Mouse (Mus musculus) neural tube, embryonic 13.5 days (tissue): ENCODE data around the gene Fyb. TPM values are rescaled to one million over a fixed set of nuclear protein-coding genes. Genes with fewer than 3 reads are reported as not detected.

Source experiments
- ATAC-seq: fragments of 200-750 bp; cut with Nextera tagmentation; 2 replicates; pipeline ENCODE4 v1.8.0; 2017; ENCODE audit warnings: low read depth, mild to moderate bottlenecking, moderate TSS enrichment, moderate library complexity
- H3K27ac ChIP-seq: fragments of 300-500 bp; sonication (generic); replicated peaks from 2 replicates; pipeline ENCODE4 v1.5.1; 2015; ENCODE audit warnings: moderate library complexity, mild to moderate bottlenecking, inconsistent platforms
- H3K27me3 ChIP-seq: fragments of 300-500 bp; sonication (generic); 2 replicates; pipeline ENCODE4 v1.6.1; 2015; ENCODE audit warnings: mild to moderate bottlenecking, inconsistent platforms
- H3K36me3 ChIP-seq: fragments of 300-500 bp; sonication (generic); 2 replicates; pipeline ENCODE4 v1.6.1; 2015; ENCODE audit warnings: mild to moderate bottlenecking, inconsistent platforms
- H3K4me1 ChIP-seq: fragments of 300-500 bp; sonication (generic); replicated peaks from 2 replicates; pipeline ENCODE4 v1.6.1; 2015; ENCODE audit warnings: inconsistent platforms
- H3K4me2 ChIP-seq: fragments of 300-500 bp; sonication (generic); 2 replicates; pipeline ENCODE4 v1.6.1; 2015; ENCODE audit warnings: inconsistent platforms, mild to moderate bottlenecking, moderate library complexity
- H3K4me3 ChIP-seq: fragments of 300-500 bp; sonication (generic); 2 replicates; pipeline ENCODE4 v1.5.1; 2015; ENCODE audit warnings: mild to moderate bottlenecking, inconsistent platforms
- H3K9ac ChIP-seq: fragments of 300-500 bp; sonication (generic); 2 replicates; pipeline ENCODE4 v1.6.1; 2015; ENCODE audit warnings: moderate library complexity, mild to moderate bottlenecking, inconsistent platforms
- H3K9me3 ChIP-seq: fragments of 300-500 bp; sonication (generic); 2 replicates; pipeline ENCODE4 v1.6.1; 2016; ENCODE audit warnings: inconsistent platforms
- WGBS: fragments of 180-500 bp; shearing (Covaris S2); methylation state at CpG from one replicate; pipeline ENCODE4 v1.1.7; 2015; 5-methylcytosine and 5-hydroxymethylcytosine counted together
- polyA plus RNA-seq: library from polyadenylated mRNA; unstranded; fragments of >200 nt; fragmentation: Nextera tagmentation; extraction: Ambion mirVana; gene quantifications from 2 replicates; pipeline ENCODE4 v1.2.1, GENCODE M21; 2015

Gene Fyb
- polyA plus RNA-seq, 1 experiment from 2014 or later = 4.5 TPM

- Histone ChIP-seq H3K9ac (no peak overlapping the region), H3K4me3 (no peak overlapping the region), H3K4me2 (no peak overlapping the region), H3K27ac (no peak overlapping the region), H3K36me3 (no peaks in the 10 kb centered on the region), H3K27me3 (no peaks in the 10 kb centered on the region), H3K9me3 (no peaks in the 10 kb centered on the region), H3K4me1 (no peaks in the 10 kb centered on the region)
- WGBS = 87% methylated on average over 3 of the region's 3 CpGs
- no peak for ATAC-seq
Measured at GRCm38 (mm10) chr15:6645498-6645897, 122.8 kb downstream of the Fyb start.

- ATAC-seq = no peak
- no peak overlapping the region for H3K4me3 ChIP-seq
- 89% methylated on average over 1 of the region's 1 CpGs for WGBS
- H3K36me3 ChIP-seq = no peaks in the 10 kb centered on the region
- H3K9ac ChIP-seq = no peak overlapping the region
- no peaks in the 10 kb centered on the region for H3K4me1 ChIP-seq
- H3K27ac ChIP-seq = no peak overlapping the region
- no peaks in the 10 kb centered on the region for H3K9me3 ChIP-seq
- no peak overlapping the region for H3K4me2 ChIP-seq
- no peaks in the 10 kb centered on the region for H3K27me3 ChIP-seq
Measured at GRCm38 (mm10) chr15:6647066-6647465, 124.4 kb downstream of the Fyb start.

- Histone ChIP-seq H3K4me1 (no peaks in the 10 kb centered on the region), H3K4me3 (no peak overlapping the region), H3K4me2 (no peak overlapping the region), H3K9me3 (no peaks in the 10 kb centered on the region), H3K36me3 (no peaks in the 10 kb centered on the region), H3K27me3 (no peaks in the 10 kb centered on the region), H3K27ac (no peak overlapping the region), H3K9ac (no peak overlapping the region)
- ATAC-seq = no peak
- WGBS = 85% methylated on average over 7 of the region's 7 CpGs
Measured at GRCm38 (mm10) chr15:6648757-6649403, 126.2 kb downstream of the Fyb start.

- no peaks in the 10 kb centered on the region for H3K4me1 ChIP-seq
- no peaks in the 10 kb centered on the region for H3K27me3 ChIP-seq
- H3K27ac ChIP-seq = no peak overlapping the region
- no peak for ATAC-seq
- H3K36me3 ChIP-seq = no peaks in the 10 kb centered on the region
- H3K9me3 ChIP-seq = no peaks in the 10 kb centered on the region
- no peak overlapping the region for H3K9ac ChIP-seq
- no peak overlapping the region for H3K4me2 ChIP-seq
- no peak overlapping the region for H3K4me3 ChIP-seq
- WGBS = 74% methylated on average over 4 of the region's 4 CpGs
Measured at GRCm38 (mm10) chr15:6653046-6653445, 130.4 kb downstream of the Fyb start.

- no peak overlapping the region for H3K9ac ChIP-seq
- 93% methylated on average over 4 of the region's 4 CpGs for WGBS
- no peaks in the 10 kb centered on the region for H3K36me3 ChIP-seq
- H3K4me3 ChIP-seq = no peak overlapping the region
- H3K9me3 ChIP-seq = no peaks in the 10 kb centered on the region
- no peak overlapping the region for H3K27ac ChIP-seq
- H3K4me1 ChIP-seq = no peaks in the 10 kb centered on the region
- ATAC-seq = no peak
- H3K4me2 ChIP-seq = no peak overlapping the region
- H3K27me3 ChIP-seq = no peaks in the 10 kb centered on the region
Measured at GRCm38 (mm10) chr15:6658081-6658480, 135.4 kb downstream of the Fyb start.

GRCm38 (mm10) chr15:6661951-6662350, 139.3 kb downstream of the Fyb start:
- Histone ChIP-seq H3K4me1 (no peaks in the 10 kb centered on the region), H3K4me3 (no peak overlapping the region), H3K27ac (no peak overlapping the region), H3K9ac (no peak overlapping the region), H3K36me3 (no peaks in the 10 kb centered on the region), H3K4me2 (no peak overlapping the region), H3K27me3 (no peaks in the 10 kb centered on the region), H3K9me3 (no peaks in the 10 kb centered on the region)
- no peak for ATAC-seq
- 42% methylated on average over 3 of the region's 3 CpGs for WGBS

- H3K27me3 ChIP-seq = no peaks in the 10 kb centered on the region
- no peak overlapping the region for H3K4me2 ChIP-seq
Measured at GRCm38 (mm10) chr15:6663991-6664390, 141.3 kb downstream of the Fyb start.

GRCm38 (mm10) chr15:6666072-6666471, 143.4 kb downstream of the Fyb start:
- 65% methylated on average over 5 of the region's 5 CpGs for WGBS
- Histone ChIP-seq H3K27ac (no peak overlapping the region), H3K27me3 (no peaks in the 10 kb centered on the region), H3K4me1 (no peaks in the 10 kb centered on the region), H3K9ac (no peak overlapping the region), H3K9me3 (no peaks in the 10 kb centered on the region), H3K4me2 (no peak overlapping the region), H3K4me3 (no peak overlapping the region), H3K36me3 (no peaks in the 10 kb centered on the region)
- ATAC-seq = no peak

More at GRCm38 (mm10) chr15:6663991-6664390, 141.3 kb downstream of the Fyb start:
- H3K4me3 ChIP-seq = no peak overlapping the region
- no peaks in the 10 kb centered on the region for H3K36me3 ChIP-seq
- H3K4me1 ChIP-seq = no peaks in the 10 kb centered on the region
- 59% methylated on average over 7 of the region's 7 CpGs for WGBS
- H3K27ac ChIP-seq = no peak overlapping the region
- H3K9ac ChIP-seq = no peak overlapping the region
- no peak for ATAC-seq
- no peaks in the 10 kb centered on the region for H3K9me3 ChIP-seq

- Histone ChIP-seq H3K27me3 (no peaks in the 10 kb centered on the region), H3K4me1 (no peaks in the 10 kb centered on the region), H3K9me3 (no peaks in the 10 kb centered on the region), H3K4me2 (no peak overlapping the region), H3K27ac (no peak overlapping the region), H3K36me3 (no peaks in the 10 kb centered on the region), H3K9ac (no peak overlapping the region), H3K4me3 (no peak overlapping the region)
- 62% methylated on average over 14 of the region's 14 CpGs for WGBS
- no peak for ATAC-seq
Measured at GRCm38 (mm10) chr15:6668793-6669437, 146.3 kb downstream of the Fyb start.

GRCm38 (mm10) chr15:6678479-6678878, 155.8 kb downstream of the Fyb start:
- Histone ChIP-seq H3K4me3 (no peak overlapping the region), H3K4me2 (no peak overlapping the region), H3K27ac (no peak overlapping the region), H3K4me1 (no peaks in the 10 kb centered on the region), H3K27me3 (no peaks in the 10 kb centered on the region), H3K36me3 (no peaks in the 10 kb centered on the region), H3K9me3 (no peaks in the 10 kb centered on the region), H3K9ac (no peak overlapping the region)
- ATAC-seq = no peak; the same call in 1 of the 2 replicates
- 57% methylated on average over 2 of the region's 2 CpGs for WGBS

GRCm38 (mm10) chr15:6702164-6702563, 179.5 kb downstream of the Fyb start:
- no peaks in the 10 kb centered on the region for H3K4me1 ChIP-seq
- H3K4me2 ChIP-seq = no peak overlapping the region
- H3K27me3 ChIP-seq = 0 out of 2 replicates have a peak, but pooled peaks cover 4% of the 10 kb centered on the region
- WGBS = 72% methylated on average over 2 of the region's 2 CpGs
- H3K4me3 ChIP-seq = no peak overlapping the region
- no peak overlapping the region for H3K9ac ChIP-seq
- no peak for ATAC-seq
- H3K9me3 ChIP-seq = no peaks in the 10 kb centered on the region
- no peak overlapping the region for H3K27ac ChIP-seq
- H3K36me3 ChIP-seq = no peaks in the 10 kb centered on the region

- WGBS = 59% methylated on average over 7 of the region's 7 CpGs
- Histone ChIP-seq H3K4me3 (no peak overlapping the region), H3K27me3 (0 out of 2 replicates have a peak, but pooled peaks cover 4% of the 10 kb centered on the region), H3K36me3 (no peaks in the 10 kb centered on the region), H3K9ac (no peak overlapping the region), H3K4me1 (peaks cover 12% of the 10 kb centered on the region), H3K4me2 (no peak overlapping the region), H3K27ac (no peak overlapping the region), H3K9me3 (no peaks in the 10 kb centered on the region)
- ATAC-seq = no peak
Measured at GRCm38 (mm10) chr15:6705351-6705901, 182.8 kb downstream of the Fyb start.
